Mouse (Mus musculus) hindbrain, embryonic 13.5 days (tissue): ENCODE results near the gene Tent4a. TPM values are rescaled to one million over a fixed set of nuclear protein-coding genes. Genes with fewer than 3 reads are reported as not detected.
"Not testable (repeated sequence)": the region's sequence is repeated elsewhere in the genome, so short reads cannot be mapped to it uniquely, and the experiment has no call there.

Experiments used
- ATAC-seq: fragments of 200-750 bp; cut with Nextera tagmentation; 2 replicates; pipeline ENCODE4 v1.8.0; 2017; ENCODE audit warnings: moderate TSS enrichment; ENCODE audit not compliant: low FRiP score
- H3K27ac ChIP-seq: fragments of 300-500 bp; sonication (generic); 2 replicates; pipeline ENCODE4 v1.5.1; 2015; ENCODE audit warnings: inconsistent platforms, mild to moderate bottlenecking, moderate library complexity
- H3K27me3 ChIP-seq: fragments of 300-500 bp; sonication (generic); 2 replicates; pipeline ENCODE4 v1.6.1; 2015; ENCODE audit warnings: mild to moderate bottlenecking, inconsistent platforms
- H3K36me3 ChIP-seq: fragments of 300-500 bp; sonication (generic); 2 replicates; pipeline ENCODE4 v1.6.1; 2015; ENCODE audit warnings: mild to moderate bottlenecking, inconsistent platforms
- H3K4me1 ChIP-seq: fragments of 300-500 bp; sonication (generic); replicated peaks from 2 replicates; pipeline ENCODE4 v1.6.1; 2015; ENCODE audit warnings: inconsistent platforms
- H3K4me2 ChIP-seq: fragments of 300-500 bp; sonication (generic); 2 replicates; pipeline ENCODE4 v1.6.1; 2015; ENCODE audit warnings: inconsistent platforms, mild to moderate bottlenecking, moderate library complexity
- H3K4me3 ChIP-seq: fragments of 300-500 bp; sonication (generic); 2 replicates; pipeline ENCODE4 v1.5.1; 2015; ENCODE audit warnings: mild to moderate bottlenecking, inconsistent platforms
- H3K9ac ChIP-seq: fragments of 300-500 bp; sonication (generic); 2 replicates; pipeline ENCODE4 v1.6.1; 2015; ENCODE audit warnings: mild to moderate bottlenecking, inconsistent platforms
- H3K9me3 ChIP-seq: fragments of 300-500 bp; sonication (generic); 2 replicates; pipeline ENCODE4 v1.6.1; 2016; ENCODE audit warnings: inconsistent platforms
- WGBS: fragments of 180-500 bp; shearing (Covaris S2); methylation state at CpG from one replicate; pipeline ENCODE4 v1.1.7; 2015; 5-methylcytosine and 5-hydroxymethylcytosine counted together
- polyA plus RNA-seq: library from polyadenylated mRNA; unstranded; fragments of >200 nt; fragmentation: Nextera tagmentation; extraction: Ambion mirVana; gene quantifications from 2 replicates; pipeline ENCODE4 v1.2.1, GENCODE M21; 2015

The Tent4a gene
- 6.2 and 6.6 TPM in 2 replicates for polyA plus RNA-seq

GRCm38 (mm10) chr13:69534334-69534653 is at the start of gene Tent4a:
Tent4a (minus strand) TSS chr13:69534617.
- H3K27me3 ChIP-seq, result no peaks in the 10 kb centered on the region
- WGBS, result under 1% methylated on average over 33 of the region's 57 CpGs
- ATAC-seq, result peak; percentile 81
- peak within 1 kb of the TSS; percentile 99 for H3K4me2 ChIP-seq
- H3K27ac ChIP-seq, result peak within 1 kb of the TSS; percentile 98
- peak within 1 kb of the TSS; percentile 94 for H3K4me3 ChIP-seq
- peak within 1 kb of the TSS; percentile 95 for H3K9ac ChIP-seq
- no peaks in the 10 kb centered on the region for H3K36me3 ChIP-seq
- no peaks in the 10 kb centered on the region for H3K9me3 ChIP-seq
- H3K4me1 ChIP-seq, result peaks cover 66% of the 10 kb centered on the region

GRCm38 (mm10) chr13:69583591-69583990 is 49.2 kb upstream of the Tent4a start:
- H3K4me3 ChIP-seq, result no peak overlapping the region
- no peaks in the 10 kb centered on the region for H3K9me3 ChIP-seq
- no peaks in the 10 kb centered on the region for H3K36me3 ChIP-seq
- no peak overlapping the region for H3K9ac ChIP-seq
- H3K4me2 ChIP-seq, result no peak overlapping the region
- no peak for ATAC-seq
- no peaks in the 10 kb centered on the region for H3K27me3 ChIP-seq
- H3K27ac ChIP-seq, result no peak overlapping the region
- no peaks in the 10 kb centered on the region for H3K4me1 ChIP-seq
- whole genome bisulfite sequencing, result 92% methylated on average over 6 of the region's 6 CpGs

GRCm38 (mm10) chr13:69582411-69582810 is 48.0 kb upstream of the Tent4a start:
- Histone ChIP-seq H3K9ac (no peak overlapping the region), H3K27ac (no peak overlapping the region), H3K4me3 (no peak overlapping the region), H3K36me3 (no peaks in the 10 kb centered on the region), H3K4me1 (no peaks in the 10 kb centered on the region), H3K9me3 (no peaks in the 10 kb centered on the region), H3K27me3 (no peaks in the 10 kb centered on the region), H3K4me2 (no peak overlapping the region)
- WGBS, result 87% methylated on average over 6 of the region's 6 CpGs
- no peak for ATAC-seq

GRCm38 (mm10) chr13:69577181-69577834 is 42.9 kb upstream of the Tent4a start:
- Histone ChIP-seq H3K27ac (no peak overlapping the region), H3K4me1 (no peaks in the 10 kb centered on the region), H3K27me3 (no peaks in the 10 kb centered on the region), H3K9me3 (no peaks in the 10 kb centered on the region), H3K4me2 (no peak overlapping the region), H3K4me3 (no peak overlapping the region), H3K9ac (no peak overlapping the region), H3K36me3 (no peaks in the 10 kb centered on the region)
- WGBS, result 89% methylated on average over 16 of the region's 16 CpGs
- ATAC-seq, result no peak

- ATAC-seq, result no peak
These were observed 42.3 kb upstream of the Tent4a start for GRCm38 (mm10) chr13:69576676-69577075.

GRCm38 (mm10) chr13:69572594-69572993 is 38.2 kb upstream of the Tent4a start:
- Histone ChIP-seq H3K4me2 (no peak overlapping the region), H3K4me3 (no peak overlapping the region), H3K36me3 (no peaks in the 10 kb centered on the region), H3K9ac (no peak overlapping the region), H3K4me1 (no peaks in the 10 kb centered on the region), H3K27me3 (no peaks in the 10 kb centered on the region), H3K9me3 (no peaks in the 10 kb centered on the region), H3K27ac (no peak overlapping the region)
- WGBS, result 94% methylated on average over 3 of the region's 3 CpGs
- no peak for ATAC-seq

More at GRCm38 (mm10) chr13:69576676-69577075, 42.3 kb upstream of the Tent4a start:
- H3K4me2 ChIP-seq, result no peak overlapping the region
- no peak overlapping the region for H3K9ac ChIP-seq
- H3K4me3 ChIP-seq, result no peak overlapping the region
- H3K4me1 ChIP-seq, result no peaks in the 10 kb centered on the region
- H3K36me3 ChIP-seq, result no peaks in the 10 kb centered on the region
- no peak overlapping the region for H3K27ac ChIP-seq
- 68% methylated on average over 11 of the region's 11 CpGs for WGBS
- no peaks in the 10 kb centered on the region for H3K27me3 ChIP-seq
- no peaks in the 10 kb centered on the region for H3K9me3 ChIP-seq

GRCm38 (mm10) chr13:69569201-69569600 is 34.8 kb upstream of the Tent4a start:
- Histone ChIP-seq H3K9ac (no peak overlapping the region), H3K4me1 (no peaks in the 10 kb centered on the region), H3K9me3 (no peaks in the 10 kb centered on the region), H3K4me3 (no peak overlapping the region), H3K36me3 (no peaks in the 10 kb centered on the region), H3K27me3 (no peaks in the 10 kb centered on the region), H3K4me2 (no peak overlapping the region), H3K27ac (no peak overlapping the region)
- WGBS, result 85% methylated on average over 9 of the region's 9 CpGs
- ATAC-seq, result no peak

GRCm38 (mm10) chr13:69565401-69565800 is 31.0 kb upstream of the Tent4a start:
- not testable (repeated sequence) for ATAC-seq, H3K4me1 ChIP-seq, H3K9ac ChIP-seq, H3K9me3 ChIP-seq, H3K4me3 ChIP-seq, H3K27me3 ChIP-seq, H3K27ac ChIP-seq, H3K36me3 ChIP-seq, H3K4me2 ChIP-seq
- WGBS, result 90% methylated on average over 4 of the region's 4 CpGs

- H3K27me3 ChIP-seq, result no peaks in the 10 kb centered on the region
- H3K4me1 ChIP-seq, result peaks cover 2% of the 10 kb centered on the region; the same call in 1 of the 2 replicates
- no peak overlapping the region for H3K4me3 ChIP-seq
- no peak for ATAC-seq
- no peaks in the 10 kb centered on the region for H3K36me3 ChIP-seq
- H3K4me2 ChIP-seq, result no peak overlapping the region
- H3K27ac ChIP-seq, result no peak overlapping the region
- H3K9me3 ChIP-seq, result no peaks in the 10 kb centered on the region
- no peak overlapping the region for H3K9ac ChIP-seq
These were observed 30.2 kb upstream of the Tent4a start for GRCm38 (mm10) chr13:69564573-69564972.

- Histone ChIP-seq H3K36me3 (no peaks in the 10 kb centered on the region), H3K27ac (no peak overlapping the region), H3K9ac (no peak overlapping the region), H3K4me2 (no peak overlapping the region), H3K9me3 (no peaks in the 10 kb centered on the region), H3K4me3 (no peak overlapping the region), H3K4me1 (peaks cover 8% of the 10 kb centered on the region), H3K27me3 (no peaks in the 10 kb centered on the region)
- ATAC-seq, result no peak
- 95% methylated on average over 3 of the region's 3 CpGs for WGBS
These were observed 29.5 kb upstream of the Tent4a start for GRCm38 (mm10) chr13:69563905-69564304.

- no peaks in the 10 kb centered on the region for H3K36me3 ChIP-seq
- ATAC-seq, result no peak
- no peak overlapping the region for H3K4me3 ChIP-seq
- H3K9ac ChIP-seq, result no peak overlapping the region
- 76% methylated on average over 12 of the region's 12 CpGs for WGBS
- no peak overlapping the region for H3K4me2 ChIP-seq
- peaks cover 15% of the 10 kb centered on the region for H3K4me1 ChIP-seq
- no peak overlapping the region for H3K27ac ChIP-seq
- H3K9me3 ChIP-seq, result no peaks in the 10 kb centered on the region
- H3K27me3 ChIP-seq, result no peaks in the 10 kb centered on the region
These were observed 28.5 kb upstream of the Tent4a start for GRCm38 (mm10) chr13:69562654-69563574.

GRCm38 (mm10) chr13:69562004-69562403 is 27.6 kb upstream of the Tent4a start:
- H3K27me3 ChIP-seq, result no peaks in the 10 kb centered on the region
- H3K4me2 ChIP-seq, result no peak overlapping the region
- no peaks in the 10 kb centered on the region for H3K9me3 ChIP-seq
- no peak for ATAC-seq
- H3K36me3 ChIP-seq, result no peaks in the 10 kb centered on the region
- H3K27ac ChIP-seq, result no peak overlapping the region
- H3K9ac ChIP-seq, result no peak overlapping the region
- no peak overlapping the region for H3K4me3 ChIP-seq
- WGBS, result 79% methylated on average over 9 of the region's 9 CpGs
- H3K4me1 ChIP-seq, result peaks cover 16% of the 10 kb centered on the region
